Mouse (Mus musculus) testis, adult 2 months (tissue): Measurements from ENCODE around the gene Psmc3ip.

Source experiments
- CTCF ChIP-seq: fragments of 200-500 bp; IDR thresholded peaks from 2 replicates; pipeline ENCODE4 v1.5.1; 2012; ENCODE audit warnings: low read depth, mild to moderate bottlenecking, inconsistent platforms, low read length, moderate library complexity; ENCODE audit not compliant: control insufficient read depth, insufficient read depth, insufficient replicate concordance
- POLR2A ChIP-seq: fragments of 200-500 bp; IDR thresholded peaks from 2 replicates; pipeline ENCODE4 v1.6.1; 2012; ENCODE audit warnings: low read depth, mild to moderate bottlenecking, inconsistent platforms, low read length, moderate library complexity; ENCODE audit not compliant: control insufficient read depth

- TF ChIP-seq CTCF: no peak
- TF ChIP-seq POLR2A: no peak
Observed at GRCm38 (mm10) chr11:101081659-101082058, 13.6 kb downstream of the Psmc3ip start.
